Mouse (Mus musculus) stomach, embryonic 14.5 days (tissue): ENCODE measurements at regions not wholly inside any gene's neighbourhood (a gene's known extent, or its start where the extent isn't known, plus 50 kb on each side); places are given as distances from the start of the nearest gene placed in this dataset.

Experiments used
- ATAC-seq: fragments of 200-750 bp; cut with Nextera tagmentation; 2 replicates; pipeline ENCODE4 v1.8.0; 2017; ENCODE audit warnings: low read depth, moderate TSS enrichment; ENCODE audit not compliant: insufficient number of reproducible peaks, insufficient read depth, low FRiP score
- H3K27ac ChIP-seq: fragments of 300-500 bp; sonication (generic); 2 replicates; pipeline ENCODE4 v1.5.1; 2014; ENCODE audit warnings: mild to moderate bottlenecking, low read length, moderate library complexity, mixed read lengths
- H3K27me3 ChIP-seq: fragments of 300-500 bp; sonication (generic); 2 replicates; pipeline ENCODE4 v1.6.1; 2014; ENCODE audit warnings: low read length, control low read depth, mixed read lengths; ENCODE audit not compliant: control insufficient read depth, insufficient read depth
- H3K36me3 ChIP-seq: fragments of 300-500 bp; sonication (generic); 2 replicates; pipeline ENCODE4 v1.6.1; 2014; ENCODE audit warnings: mild to moderate bottlenecking, control low read depth, low read length, moderate library complexity, mixed read lengths; ENCODE audit not compliant: control insufficient read depth, insufficient read depth
- H3K4me1 ChIP-seq: fragments of 300-500 bp; sonication (generic); 2 replicates; pipeline ENCODE4 v1.6.1; 2014; ENCODE audit warnings: low read length, control low read depth, mixed read lengths; ENCODE audit not compliant: control insufficient read depth, insufficient read depth
- H3K4me2 ChIP-seq: fragments of 300-500 bp; sonication (generic); replicated peaks from 2 replicates; pipeline ENCODE4 v1.6.1; 2014; ENCODE audit warnings: low read depth, low read length, control low read depth
- H3K4me3 ChIP-seq: fragments of 300-500 bp; sonication (generic); 2 replicates; pipeline ENCODE4 v1.5.1; 2014; ENCODE audit warnings: low read depth, low read length, control low read depth
- H3K9ac ChIP-seq: fragments of 300-500 bp; sonication (generic); replicated peaks from 2 replicates; pipeline ENCODE4 v1.6.1; 2014; ENCODE audit warnings: low read depth, mild to moderate bottlenecking, control low read depth, low read length, moderate library complexity, mixed read lengths
- H3K9me3 ChIP-seq: fragments of 300-500 bp; sonication (generic); 2 replicates; pipeline ENCODE4 v1.6.1; 2016; ENCODE audit warnings: low read depth, low read length, control low read depth; ENCODE audit not compliant: control insufficient read depth
- WGBS: fragments of 180-500 bp; shearing (Covaris S2); extraction: QIAGEN DNeasy Blood & Tissue Kit; methylation state at CpG from one replicate; pipeline ENCODE4 v1.1.7; 2014; 5-methylcytosine and 5-hydroxymethylcytosine counted together

- H3K4me2 ChIP-seq = no peak overlapping the region
- ATAC-seq = no peak
- no peaks in the 10 kb centered on the region for H3K9me3 ChIP-seq
- no peaks in the 10 kb centered on the region for H3K36me3 ChIP-seq
- no peaks in the 10 kb centered on the region for H3K4me1 ChIP-seq
- H3K4me3 ChIP-seq = no peak overlapping the region
- H3K27me3 ChIP-seq = no peaks in the 10 kb centered on the region
- no peak overlapping the region for H3K27ac ChIP-seq
- no peak overlapping the region for H3K9ac ChIP-seq
- 49% methylated on average over 2 of the region's 2 CpGs for WGBS
These were observed 1561.2 kb upstream of the Zeb2 start for GRCm38 (mm10) chr2:46678366-46678765.

GRCm38 (mm10) chr2:46669517-46670291, 1552.5 kb upstream of the Zeb2 start:
- no peaks in the 10 kb centered on the region for H3K9me3 ChIP-seq
- no peaks in the 10 kb centered on the region for H3K36me3 ChIP-seq
- no peak overlapping the region for H3K4me3 ChIP-seq
- H3K27ac ChIP-seq = no peak overlapping the region
- H3K4me1 ChIP-seq = no peaks in the 10 kb centered on the region
- no peak overlapping the region for H3K9ac ChIP-seq
- no peak for ATAC-seq
- no peak overlapping the region for H3K4me2 ChIP-seq
- H3K27me3 ChIP-seq = no peaks in the 10 kb centered on the region
- 62% methylated on average over 13 of the region's 13 CpGs for WGBS

GRCm38 (mm10) chr2:46666990-46667337, 1549.8 kb upstream of the Zeb2 start:
- Histone ChIP-seq H3K27me3 (no peaks in the 10 kb centered on the region), H3K4me2 (no peak overlapping the region), H3K4me1 (no peaks in the 10 kb centered on the region), H3K9me3 (no peaks in the 10 kb centered on the region), H3K4me3 (no peak overlapping the region), H3K9ac (no peak overlapping the region), H3K27ac (no peak overlapping the region), H3K36me3 (no peaks in the 10 kb centered on the region)
- ATAC-seq = no peak
- 49% methylated on average over 3 of the region's 3 CpGs for WGBS

GRCm38 (mm10) chr2:46666084-46666989, 1549.1 kb upstream of the Zeb2 start:
- Histone ChIP-seq H3K9me3 (no peaks in the 10 kb centered on the region), H3K4me3 (no peak overlapping the region), H3K4me2 (no peak overlapping the region), H3K4me1 (no peaks in the 10 kb centered on the region), H3K27me3 (no peaks in the 10 kb centered on the region), H3K9ac (no peak overlapping the region), H3K36me3 (no peaks in the 10 kb centered on the region), H3K27ac (no peak overlapping the region; the same call in 1 of the 2 replicates)
- 57% methylated on average over 10 of the region's 10 CpGs for WGBS
- no peak for ATAC-seq

GRCm38 (mm10) chr2:46661876-46662275, 1544.7 kb upstream of the Zeb2 start:
- Histone ChIP-seq H3K9ac (no peak overlapping the region), H3K27me3 (no peaks in the 10 kb centered on the region), H3K4me1 (no peaks in the 10 kb centered on the region), H3K9me3 (no peaks in the 10 kb centered on the region), H3K4me3 (no peak overlapping the region), H3K4me2 (no peak overlapping the region), H3K27ac (no peak overlapping the region), H3K36me3 (no peaks in the 10 kb centered on the region)
- 86% methylated on average over 3 of the region's 3 CpGs for WGBS
- no peak for ATAC-seq

GRCm38 (mm10) chr2:46660577-46660976, 1543.4 kb upstream of the Zeb2 start:
- no peak overlapping the region for H3K4me3 ChIP-seq
- no peaks in the 10 kb centered on the region for H3K4me1 ChIP-seq
- no peak overlapping the region for H3K9ac ChIP-seq
- 44% methylated on average over 3 of the region's 3 CpGs for WGBS
- no peaks in the 10 kb centered on the region for H3K9me3 ChIP-seq
- no peaks in the 10 kb centered on the region for H3K36me3 ChIP-seq
- no peak overlapping the region for H3K27ac ChIP-seq
- no peak for ATAC-seq
- H3K4me2 ChIP-seq = no peak overlapping the region
- H3K27me3 ChIP-seq = no peaks in the 10 kb centered on the region

- Histone ChIP-seq H3K36me3 (no peaks in the 10 kb centered on the region), H3K27me3 (no peaks in the 10 kb centered on the region), H3K4me3 (no peak overlapping the region), H3K9me3 (no peaks in the 10 kb centered on the region), H3K4me1 (no peaks in the 10 kb centered on the region), H3K9ac (no peak overlapping the region), H3K4me2 (no peak overlapping the region), H3K27ac (no peak overlapping the region)
- ATAC-seq = no peak
- WGBS = 100% methylated on average over 1 of the region's 1 CpGs
These were observed 1538.1 kb upstream of the Zeb2 start for GRCm38 (mm10) chr2:46655289-46655688.

- Histone ChIP-seq H3K9me3 (no peaks in the 10 kb centered on the region), H3K36me3 (no peaks in the 10 kb centered on the region), H3K4me1 (no peaks in the 10 kb centered on the region), H3K9ac (no peak overlapping the region), H3K4me2 (no peak overlapping the region), H3K4me3 (no peak overlapping the region), H3K27ac (no peak overlapping the region), H3K27me3 (no peaks in the 10 kb centered on the region)
- ATAC-seq = no peak
- WGBS = 92% methylated on average over 1 of the region's 1 CpGs
These were observed 1535.4 kb upstream of the Zeb2 start for GRCm38 (mm10) chr2:46652616-46653015.
